Mouse (Mus musculus): ENCODE measurements around the gene Scarb1. TPM values are rescaled to one million over a fixed set of nuclear protein-coding genes. Genes with fewer than 3 reads are reported as not detected.
A peak's percentile ranks its signal among the peaks of the same experiment; 100 is the strongest.

Scarb1 gene
- polyA plus RNA-seq, 2 experiments = 40.1 to 67.7 TPM

DNA sequence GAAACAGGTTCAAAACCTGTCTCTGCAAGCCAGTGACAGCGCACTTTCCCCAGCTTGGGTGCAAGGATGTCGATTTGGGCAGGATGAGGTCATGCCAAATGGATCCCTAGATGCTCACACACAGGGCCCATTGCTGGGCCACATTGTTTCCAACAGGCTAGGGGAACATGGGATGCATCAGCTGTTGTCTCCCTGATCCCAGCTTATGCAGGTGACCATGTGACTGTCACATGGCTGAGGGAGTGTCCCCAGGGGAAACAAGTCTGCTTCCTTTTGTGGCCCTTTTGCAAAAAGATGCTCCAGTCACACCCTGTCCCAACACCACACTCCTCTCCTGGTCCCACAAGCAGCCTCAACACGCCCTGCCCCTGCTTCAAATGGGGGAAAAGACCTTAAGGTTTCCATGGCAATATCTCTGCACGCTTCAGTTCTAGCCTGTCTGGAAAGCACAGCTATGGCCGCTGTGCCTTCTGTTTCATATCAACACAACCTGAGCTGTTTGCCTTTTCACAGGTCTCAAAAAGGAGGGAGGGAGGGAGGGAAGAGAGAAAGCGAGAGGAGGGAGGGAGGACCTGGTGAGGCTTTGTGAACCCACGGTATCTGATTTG, 14.1 kb upstream of the Scarb1 start:
- peak; percentile 23; the same call in 1 of the 2 replicates for ATAC-seq (ENCODE audit: low FRiP score, low read depth)
- 53% methylated on average over 7 of the region's 7 CpGs for WGBS
- Histone ChIP-seq H3K27me3 (ENCODE audit: control insufficient read depth, insufficient read depth, low read length) (no peaks in the 10 kb centered on the region), H3K27ac (replicated peaks; ENCODE audit: low read depth, low read length) (no peak overlapping the region), H3K4me1 (ENCODE audit: control insufficient read depth, insufficient read depth, low read length) (no peaks in the 10 kb centered on the region), H3K4me2 (replicated peaks; ENCODE audit: low read depth, low read length, severe bottlenecking) (no peak overlapping the region), H3K36me3 (ENCODE audit: control insufficient read depth, insufficient read depth, low read length) (no peaks in the 10 kb centered on the region), H3K9me3 (ENCODE audit: control insufficient read depth, low read length) (no peaks in the 10 kb centered on the region), H3K4me3 (replicated peaks; ENCODE audit: low read length) (no peak overlapping the region), H3K9ac (ENCODE audit: low read depth, low read length, severe bottlenecking) (no peak overlapping the region; the same call in 1 of the 2 replicates)
- DNase-seq (ENCODE audit: low spot score) = no peak
- TF ChIP-seq POLR2A (IDR thresholded peaks at IDR 0.05; ENCODE audit: borderline replicate concordance, extremely low read depth, insufficient read depth, insufficient read length) = no peak

DNA sequence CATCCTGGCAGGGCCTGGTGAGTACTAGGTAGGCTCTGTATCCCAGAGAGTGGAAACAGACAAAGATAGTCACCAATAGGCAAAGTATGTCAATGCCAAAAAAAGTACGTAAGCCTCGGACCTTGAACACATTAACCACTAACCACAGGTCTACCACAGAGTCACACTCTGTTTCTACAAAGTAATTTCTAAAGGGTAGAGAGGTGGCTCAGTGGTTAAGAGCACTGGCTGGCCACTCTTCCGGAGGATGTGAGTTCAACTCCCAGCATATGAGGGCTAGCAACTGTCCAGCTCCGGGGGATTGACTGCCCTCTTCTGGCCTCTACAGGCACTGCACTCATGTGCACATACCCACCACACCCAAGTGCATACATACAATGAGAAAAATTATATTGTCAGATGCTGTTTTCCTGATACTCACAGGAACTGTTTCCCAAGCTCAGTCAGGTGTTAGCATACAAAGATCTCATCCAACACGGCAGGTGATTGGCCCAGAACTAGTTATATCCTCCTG, 11.9 kb upstream of the Scarb1 start:
- Histone ChIP-seq H3K9me3 (ENCODE audit: control insufficient read depth, low read length) (no peaks in the 10 kb centered on the region), H3K4me1 (ENCODE audit: control insufficient read depth, insufficient read depth, low read length) (no peaks in the 10 kb centered on the region), H3K27me3 (ENCODE audit: control insufficient read depth, insufficient read depth, low read length) (no peaks in the 10 kb centered on the region), H3K36me3 (ENCODE audit: control insufficient read depth, insufficient read depth, low read length) (no peaks in the 10 kb centered on the region), H3K4me3 (replicated peaks; ENCODE audit: low read length) (no peak overlapping the region), H3K9ac (ENCODE audit: low read depth, low read length, severe bottlenecking) (no peak overlapping the region), H3K4me2 (replicated peaks; ENCODE audit: low read depth, low read length, severe bottlenecking) (no peak overlapping the region), H3K27ac (replicated peaks; ENCODE audit: low read depth, low read length) (no peak overlapping the region)
- 90% methylated on average over 5 of the region's 5 CpGs for WGBS
- DNase-seq (ENCODE audit: low spot score) (no peak), ATAC-seq (ENCODE audit: low FRiP score, low read depth) (no peak)
- no peak for TF ChIP-seq POLR2A (IDR thresholded peaks at IDR 0.05; ENCODE audit: borderline replicate concordance, extremely low read depth, insufficient read depth, insufficient read length)

DNA sequence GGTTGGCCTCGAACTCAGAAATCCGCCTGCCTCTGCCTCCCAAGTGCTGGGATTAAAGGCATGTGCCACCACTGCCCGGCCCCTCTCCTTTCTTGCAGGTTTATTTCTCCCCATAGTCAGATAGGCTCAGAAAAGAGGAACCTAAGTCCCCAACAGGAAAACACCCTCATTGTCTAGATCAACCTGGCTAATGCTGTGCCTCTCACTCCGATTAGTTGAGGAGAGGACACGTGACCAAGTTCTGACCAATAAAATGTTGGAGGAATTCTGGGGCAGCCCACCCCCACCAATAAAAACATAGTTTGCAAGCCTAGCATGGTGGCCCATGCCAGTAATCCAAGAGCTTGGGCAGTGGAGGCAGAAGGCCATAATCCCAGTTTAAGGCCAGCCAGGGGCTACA, 11.0 kb upstream of the Scarb1 start:
- TF ChIP-seq POLR2A (IDR thresholded peaks at IDR 0.05; ENCODE audit: borderline replicate concordance, extremely low read depth, insufficient read depth, insufficient read length) = no peak
- Histone ChIP-seq H3K4me3 (replicated peaks; ENCODE audit: low read length) (no peak overlapping the region), H3K4me2 (replicated peaks; ENCODE audit: low read depth, low read length, severe bottlenecking) (no peak overlapping the region), H3K27ac (replicated peaks; ENCODE audit: low read depth, low read length) (no peak overlapping the region), H3K4me1 (ENCODE audit: control insufficient read depth, insufficient read depth, low read length) (no peaks in the 10 kb centered on the region), H3K36me3 (ENCODE audit: control insufficient read depth, insufficient read depth, low read length) (no peaks in the 10 kb centered on the region), H3K9ac (ENCODE audit: low read depth, low read length, severe bottlenecking) (no peak overlapping the region), H3K9me3 (ENCODE audit: control insufficient read depth, low read length) (no peaks in the 10 kb centered on the region), H3K27me3 (ENCODE audit: control insufficient read depth, insufficient read depth, low read length) (no peaks in the 10 kb centered on the region)
- WGBS = 91% methylated on average over 5 of the region's 5 CpGs
- DNase-seq (ENCODE audit: low spot score) (no peak), ATAC-seq (ENCODE audit: low FRiP score, low read depth) (no peak)

DNA sequence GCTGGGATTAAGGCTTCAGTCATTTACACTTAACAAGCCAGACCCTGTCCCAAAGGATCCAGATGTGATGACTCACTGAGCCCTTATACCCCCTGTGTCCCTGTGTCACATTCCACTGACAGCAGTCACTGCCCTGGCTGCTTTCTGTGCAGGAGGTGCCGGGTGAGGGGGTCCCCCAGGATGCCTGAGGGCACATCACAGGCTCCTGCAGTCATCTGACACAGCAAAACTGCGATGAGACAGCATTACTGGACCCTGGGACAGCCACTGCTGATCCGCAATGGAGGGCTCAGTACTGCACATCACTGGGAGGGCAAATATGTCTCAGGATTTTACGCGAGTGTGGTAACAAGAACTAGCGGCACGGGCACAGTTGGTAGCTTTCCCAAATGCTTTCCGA, 10.2 kb upstream of the Scarb1 start:
- H3K4me3 ChIP-seq (replicated peaks; ENCODE audit: low read length) = no peak overlapping the region
- ATAC-seq (ENCODE audit: low FRiP score, low read depth) = no peak
- no peaks in the 10 kb centered on the region for H3K27me3 ChIP-seq (ENCODE audit: control insufficient read depth, insufficient read depth, low read length)
- no peak overlapping the region for H3K27ac ChIP-seq (replicated peaks; ENCODE audit: low read depth, low read length)
- H3K9me3 ChIP-seq (ENCODE audit: control insufficient read depth, low read length) = no peaks in the 10 kb centered on the region
- H3K4me1 ChIP-seq (ENCODE audit: control insufficient read depth, insufficient read depth, low read length) = no peaks in the 10 kb centered on the region
- no peak overlapping the region for H3K4me2 ChIP-seq (replicated peaks; ENCODE audit: low read depth, low read length, severe bottlenecking)
- H3K36me3 ChIP-seq (ENCODE audit: control insufficient read depth, insufficient read depth, low read length) = no peaks in the 10 kb centered on the region
- 75% methylated on average over 8 of the region's 8 CpGs for WGBS
- no peak for DNase-seq (ENCODE audit: low spot score)
- no peak for TF ChIP-seq POLR2A (IDR thresholded peaks at IDR 0.05; ENCODE audit: borderline replicate concordance, extremely low read depth, insufficient read depth, insufficient read length)
- no peak overlapping the region for H3K9ac ChIP-seq (ENCODE audit: low read depth, low read length, severe bottlenecking)

DNA sequence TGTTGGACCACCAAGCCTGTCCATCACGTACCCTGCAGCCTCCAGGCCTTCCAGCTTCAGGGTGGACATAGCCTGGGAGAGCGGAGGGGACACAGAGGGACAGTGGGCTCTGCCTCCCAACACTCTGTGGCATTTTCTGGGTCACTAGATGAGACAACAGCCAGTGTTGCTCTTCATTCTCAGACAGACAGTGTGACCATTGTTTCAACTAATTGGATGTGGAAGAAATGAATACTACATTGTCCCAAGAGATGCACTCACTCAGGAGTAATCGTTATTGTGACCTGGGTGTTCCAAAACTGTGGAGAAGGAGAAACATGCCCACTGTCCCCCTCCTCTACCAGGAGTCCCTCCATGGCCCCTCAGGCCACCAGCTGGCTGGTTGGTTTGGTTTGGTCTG, 8.5 kb upstream of the Scarb1 start:
- Histone ChIP-seq H3K27me3 (ENCODE audit: control insufficient read depth, insufficient read depth, low read length) (no peaks in the 10 kb centered on the region), H3K27ac (replicated peaks; ENCODE audit: low read depth, low read length) (no peak overlapping the region), H3K4me3 (replicated peaks; ENCODE audit: low read length) (no peak overlapping the region), H3K4me2 (replicated peaks; ENCODE audit: low read depth, low read length, severe bottlenecking) (no peak overlapping the region), H3K9ac (ENCODE audit: low read depth, low read length, severe bottlenecking) (no peak overlapping the region), H3K9me3 (ENCODE audit: control insufficient read depth, low read length) (no peaks in the 10 kb centered on the region), H3K36me3 (ENCODE audit: control insufficient read depth, insufficient read depth, low read length) (no peaks in the 10 kb centered on the region), H3K4me1 (ENCODE audit: control insufficient read depth, insufficient read depth, low read length) (no peaks in the 10 kb centered on the region)
- TF ChIP-seq POLR2A (IDR thresholded peaks at IDR 0.05; ENCODE audit: borderline replicate concordance, extremely low read depth, insufficient read depth, insufficient read length) = no peak
- DNase-seq (ENCODE audit: low spot score) (no peak), ATAC-seq (ENCODE audit: low FRiP score, low read depth) (no peak)
- 87% methylated on average over 3 of the region's 3 CpGs for WGBS

Data from limb, embryonic 14.5 days (tissue).